Mouse (Mus musculus) testis, adult 2 months (tissue): ENCODE measurements around the gene Fgf23. TPM values are rescaled to one million over a fixed set of nuclear protein-coding genes. Genes with fewer than 3 reads are reported as not detected.

Experiments
- H3K27ac ChIP-seq: fragments of 200-500 bp; 2 replicates; pipeline ENCODE4 v1.5.1; 2012; ENCODE audit warnings: low read depth, low read length; ENCODE audit not compliant: control insufficient read depth, insufficient read depth
- H3K27me3 ChIP-seq: fragments of 200-500 bp; 2 replicates; pipeline ENCODE4 v1.6.1; 2012; ENCODE audit warnings: mild to moderate bottlenecking, low read length, moderate library complexity; ENCODE audit not compliant: control insufficient read depth, insufficient read depth
- H3K36me3 ChIP-seq: fragments of 200-500 bp; 2 replicates; pipeline ENCODE4 v1.6.1; 2012; ENCODE audit warnings: mild to moderate bottlenecking, low read length; ENCODE audit not compliant: control insufficient read depth, insufficient read depth
- H3K4me1 ChIP-seq: fragments of 200-500 bp; 2 replicates; pipeline ENCODE4 v1.6.1; 2012; ENCODE audit warnings: low read length; ENCODE audit not compliant: control insufficient read depth, insufficient read depth
- H3K4me3 ChIP-seq: fragments of 200-500 bp; 2 replicates; pipeline ENCODE4 v1.5.1; 2012; ENCODE audit warnings: low read depth, mild to moderate bottlenecking, low read length, moderate library complexity, mixed read lengths; ENCODE audit not compliant: control insufficient read depth
- CTCF ChIP-seq: fragments of 200-500 bp; IDR thresholded peaks from 2 replicates; pipeline ENCODE4 v1.5.1; 2012; ENCODE audit warnings: low read depth, mild to moderate bottlenecking, inconsistent platforms, low read length, moderate library complexity; ENCODE audit not compliant: control insufficient read depth, insufficient read depth, insufficient replicate concordance
- POLR2A ChIP-seq: fragments of 200-500 bp; IDR thresholded peaks from 2 replicates; pipeline ENCODE4 v1.6.1; 2012; ENCODE audit warnings: low read depth, mild to moderate bottlenecking, inconsistent platforms, low read length, moderate library complexity; ENCODE audit not compliant: control insufficient read depth
- polyA plus RNA-seq: library from polyadenylated mRNA; depleted of rRNA; stranded (reverse); fragments of >200 nt; gene quantifications from 2 replicates; pipeline ENCODE4 v1.2.3, GENCODE M21; 2012

Fgf23 gene
- polyA plus RNA-seq, 1 experiment, result not detected

DNA sequence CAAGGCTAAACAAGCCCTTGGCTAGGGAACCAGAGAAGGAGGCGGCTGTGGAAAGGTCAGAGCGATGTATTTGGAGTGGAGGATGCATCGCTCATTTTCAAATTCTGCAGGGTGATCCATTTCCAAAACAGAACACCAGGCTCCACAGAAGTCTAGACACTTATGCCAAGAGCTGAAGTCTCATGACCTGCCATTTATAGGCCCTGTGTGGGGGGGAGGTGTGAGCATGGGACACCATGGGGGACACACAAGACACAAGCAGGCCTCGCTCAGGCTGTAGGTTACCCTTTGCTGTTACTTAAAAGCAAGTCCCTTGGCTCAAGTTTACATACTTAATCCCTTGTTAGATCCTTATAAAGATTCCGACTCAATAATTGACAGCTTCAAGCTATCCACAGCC lies 33.5 kb downstream of the Fgf23 start:
- Histone ChIP-seq H3K27me3 (no peaks in the 10 kb centered on the region), H3K36me3 (no peaks in the 10 kb centered on the region; the same call in 1 of the 2 replicates), H3K4me1 (peaks cover 6% of the 10 kb centered on the region), H3K27ac (no peak overlapping the region), H3K4me3 (no peak overlapping the region)
- TF ChIP-seq CTCF, result no peak
- no peak for TF ChIP-seq POLR2A

DNA sequence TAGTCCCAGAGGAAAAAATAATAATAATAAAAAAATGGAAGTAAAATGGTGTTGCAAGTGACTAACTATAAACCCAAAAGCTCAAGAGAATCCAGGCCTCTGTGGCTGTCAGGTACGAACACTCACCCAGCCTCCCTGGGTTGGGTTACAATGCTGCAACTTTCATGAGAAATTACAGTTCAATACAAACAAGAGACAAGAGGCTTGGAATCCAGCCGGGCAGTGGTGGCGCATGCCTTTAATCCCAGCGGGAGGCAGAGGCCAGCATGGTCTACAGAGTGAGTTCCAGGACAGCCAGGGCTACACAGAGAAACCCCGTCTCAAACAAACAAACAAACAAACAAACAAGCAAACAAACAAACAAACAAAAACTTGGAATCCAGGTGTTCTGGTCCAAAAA lies 34.0 kb downstream of the Fgf23 start:
- H3K27me3 ChIP-seq, result no peaks in the 10 kb centered on the region
- no peaks in the 10 kb centered on the region for H3K36me3 ChIP-seq
- no peak overlapping the region for H3K27ac ChIP-seq
- H3K4me1 ChIP-seq, result peaks cover 6% of the 10 kb centered on the region
- TF ChIP-seq POLR2A (no peak), CTCF (no peak)
- no peak overlapping the region for H3K4me3 ChIP-seq

DNA sequence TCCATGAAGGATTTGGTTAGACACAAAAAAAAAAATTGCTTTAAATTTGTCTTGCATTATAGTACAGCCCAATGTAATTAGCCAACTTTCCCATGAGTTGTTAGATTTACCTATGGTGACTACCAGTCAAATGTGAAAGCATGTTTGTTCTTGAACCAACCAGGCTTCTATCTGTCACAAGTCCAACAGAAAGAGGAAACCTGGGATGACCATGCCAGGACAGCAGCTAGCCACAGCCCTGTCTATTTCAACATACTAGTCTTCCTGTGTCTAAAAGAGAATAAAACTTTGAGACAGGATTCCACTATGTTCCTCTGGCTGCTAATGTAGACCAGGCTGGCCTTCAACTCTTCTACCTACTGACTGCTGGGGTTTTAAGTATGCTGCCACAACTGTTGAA lies 34.7 kb downstream of the Fgf23 start:
- H3K4me3 ChIP-seq, result no peak overlapping the region
- no peak overlapping the region for H3K27ac ChIP-seq
- peaks cover 6% of the 10 kb centered on the region for H3K4me1 ChIP-seq
- TF ChIP-seq POLR2A, result no peak
- no peak for TF ChIP-seq CTCF
- H3K36me3 ChIP-seq, result no peaks in the 10 kb centered on the region
- no peaks in the 10 kb centered on the region for H3K27me3 ChIP-seq

- Histone ChIP-seq H3K27ac (no peak overlapping the region), H3K27me3 (no peaks in the 10 kb centered on the region), H3K36me3 (no peaks in the 10 kb centered on the region), H3K4me1 (peaks cover 6% of the 10 kb centered on the region), H3K4me3 (peak overlapping the region; percentile 90)
- no peak for TF ChIP-seq POLR2A
- TF ChIP-seq CTCF, result no peak
Observed at GRCm38 (mm10) chr6:127108368-127109060, 35.8 kb downstream of the Fgf23 start.

- Histone ChIP-seq H3K36me3 (no peaks in the 10 kb centered on the region), H3K27ac (peak within 1 kb of the TSS; percentile 40; the same call in 1 of the 2 replicates), H3K4me3 (peak within 1 kb of the TSS; percentile 90), H3K4me1 (peaks cover 7% of the 10 kb centered on the region), H3K27me3 (no peaks in the 10 kb centered on the region)
- TF ChIP-seq CTCF (no peak), POLR2A (peak; percentile 96)
Observed at GRCm38 (mm10) chr6:127109402-127109930, 36.8 kb downstream of the Fgf23 start, which contains the start of gene Tigar. Gene Tigar (minus strand): TSS chr6:127109557.

DNA sequence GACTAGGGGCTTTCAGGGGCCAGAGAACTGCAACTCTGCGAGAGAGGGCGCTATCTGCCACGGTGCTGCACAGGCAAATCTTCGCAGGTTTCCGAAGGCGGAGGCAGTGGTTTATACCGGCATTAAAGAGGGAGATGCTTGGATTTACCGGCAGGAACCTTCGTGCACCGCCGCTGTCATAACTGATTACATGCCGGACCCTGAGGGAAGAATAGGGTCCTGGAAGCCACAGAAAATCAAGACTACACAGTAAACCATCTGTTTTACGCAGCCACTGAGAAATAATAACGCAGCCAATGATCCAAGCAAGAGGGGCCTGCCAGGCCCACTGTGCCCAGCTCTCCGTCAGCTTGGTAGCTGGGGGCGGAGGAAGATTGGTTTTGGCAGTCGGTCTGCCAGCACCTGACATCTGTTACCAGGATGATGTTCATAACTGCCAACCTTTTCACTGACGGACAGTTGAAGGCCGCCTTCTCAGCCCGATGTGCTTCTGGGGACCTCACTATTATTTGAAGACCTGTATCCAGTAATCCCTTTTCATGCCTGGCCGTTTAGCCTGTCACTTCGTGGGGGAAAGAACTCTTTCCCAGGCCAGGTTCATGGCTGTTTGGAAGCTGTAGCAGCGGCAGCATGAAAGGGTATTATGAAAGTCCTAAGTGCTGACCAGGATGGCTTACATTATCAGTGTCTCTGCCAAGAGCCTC lies 42.2 kb downstream of the Fgf23 start:
- Histone ChIP-seq H3K36me3 (no peaks in the 10 kb centered on the region), H3K4me3 (peak overlapping the region; percentile 76), H3K4me1 (peaks cover 7% of the 10 kb centered on the region), H3K27me3 (no peaks in the 10 kb centered on the region), H3K27ac (peak overlapping the region; percentile 57)
- TF ChIP-seq POLR2A (no peak), CTCF (no peak)

GRCm38 (mm10) chr6:127122221-127122806 lies 49.6 kb downstream of the Fgf23 start:
- no peak for TF ChIP-seq CTCF
- TF ChIP-seq POLR2A, result no peak
- H3K4me3 ChIP-seq, result no peak overlapping the region
- peak overlapping the region; percentile 60 for H3K27ac ChIP-seq
- H3K4me1 ChIP-seq, result no peaks in the 10 kb centered on the region
- no peaks in the 10 kb centered on the region for H3K27me3 ChIP-seq
- no peaks in the 10 kb centered on the region for H3K36me3 ChIP-seq

DNA sequence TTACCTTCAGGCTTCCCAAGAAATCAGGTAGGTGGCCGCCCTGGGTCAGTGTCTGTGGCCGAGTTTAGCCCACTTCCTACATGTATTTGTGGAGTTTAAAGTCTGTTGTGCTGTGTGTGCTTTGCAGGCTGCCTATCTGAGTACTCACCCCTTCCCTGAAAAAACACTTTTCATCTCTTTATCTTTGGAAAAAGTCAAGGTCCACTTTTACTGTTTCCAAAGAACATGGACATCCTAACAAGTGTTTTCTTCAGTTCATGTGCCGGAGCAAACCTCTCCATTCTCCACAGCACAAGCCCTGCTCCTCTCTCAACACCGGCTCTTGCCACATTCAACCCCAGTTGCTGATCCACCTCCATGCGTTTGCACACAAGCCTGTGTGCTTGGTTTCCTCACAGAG lies 50.3 kb downstream of the Fgf23 start:
- Histone ChIP-seq H3K36me3 (no peaks in the 10 kb centered on the region), H3K4me3 (no peak overlapping the region), H3K27ac (peak overlapping the region; percentile 11; the same call in 1 of the 2 replicates), H3K4me1 (no peaks in the 10 kb centered on the region), H3K27me3 (no peaks in the 10 kb centered on the region)
- TF ChIP-seq POLR2A (no peak), CTCF (no peak)
